Mouse (Mus musculus): ENCODE results near the gene Cavin2.

The Cavin2 gene

GRCm38 (mm10) chr1:51315476-51315875 is 26.6 kb downstream of the Cavin2 start:
- no peak for DNase-seq

- no peak for DNase-seq
These were observed 34.6 kb downstream of the Cavin2 start for GRCm38 (mm10) chr1:51323506-51323905.

- no peak for DNase-seq
These were observed 39.6 kb downstream of the Cavin2 start for GRCm38 (mm10) chr1:51328541-51328940.

- peak; percentile 12 for DNase-seq
These were observed 44.1 kb downstream of the Cavin2 start for GRCm38 (mm10) chr1:51332986-51333385.

GRCm38 (mm10) chr1:51333557-51334285 is 44.8 kb downstream of the Cavin2 start:
- peak; percentile 92 for DNase-seq

GRCm38 (mm10) chr1:51334289-51334688 is 45.4 kb downstream of the Cavin2 start:
- DNase-seq: no peak

GRCm38 (mm10) chr1:51335081-51335480 is 46.2 kb downstream of the Cavin2 start:
- DNase-seq: no peak

GRCm38 (mm10) chr1:51344160-51344559 is 55.2 kb downstream of the Cavin2 start:
- DNase-seq: no peak

GRCm38 (mm10) chr1:51347596-51347995 is 58.7 kb downstream of the Cavin2 start:
- DNase-seq: no peak

- DNase-seq: no peak
These were observed 59.7 kb downstream of the Cavin2 start for GRCm38 (mm10) chr1:51348631-51349030.

- no peak for DNase-seq
These were observed 60.5 kb downstream of the Cavin2 start for GRCm38 (mm10) chr1:51349291-51349967.
